Mouse (Mus musculus): ENCODE measurements around the gene Zfp697. TPM values are rescaled to one million over a fixed set of nuclear protein-coding genes. Genes with fewer than 3 reads are reported as not detected.

Zfp697 gene
- polyA plus RNA-seq, 1 experiment from 2014 or later = 10.0 TPM

GRCm38 (mm10) chr3:98353892-98354291 is 28.4 kb upstream of the Zfp697 start:
- no peak overlapping the region for H3K27ac ChIP-seq
- 32% methylated on average over 7 of the region's 7 CpGs for whole genome bisulfite sequencing
- no peak overlapping the region for H3K4me3 ChIP-seq
- no peaks in the 10 kb centered on the region for H3K9me3 ChIP-seq
- H3K27me3 ChIP-seq (ENCODE audit: insufficient read depth, poor library complexity, severe bottlenecking) = no peaks in the 10 kb centered on the region
- DNase-seq (ENCODE audit: low spot score) = no peak
- no peaks in the 10 kb centered on the region for H3K4me1 ChIP-seq
- H3K36me3 ChIP-seq = no peaks in the 10 kb centered on the region

GRCm38 (mm10) chr3:98355344-98356025 is 26.8 kb upstream of the Zfp697 start:
- no peak overlapping the region for H3K4me3 ChIP-seq
- H3K27me3 ChIP-seq (ENCODE audit: insufficient read depth, poor library complexity, severe bottlenecking) = no peaks in the 10 kb centered on the region
- 64% methylated on average over 10 of the region's 10 CpGs for WGBS
- H3K4me1 ChIP-seq = no peaks in the 10 kb centered on the region
- no peaks in the 10 kb centered on the region for H3K9me3 ChIP-seq
- no peak for DNase-seq (ENCODE audit: low spot score)
- no peaks in the 10 kb centered on the region for H3K36me3 ChIP-seq
- no peak overlapping the region for H3K27ac ChIP-seq

- no peak overlapping the region for H3K4me3 ChIP-seq
- no peaks in the 10 kb centered on the region for H3K36me3 ChIP-seq
- no peaks in the 10 kb centered on the region for H3K4me1 ChIP-seq
- H3K27me3 ChIP-seq (ENCODE audit: insufficient read depth, poor library complexity, severe bottlenecking) = no peaks in the 10 kb centered on the region
- WGBS = 66% methylated on average over 6 of the region's 6 CpGs
- H3K9me3 ChIP-seq = no peaks in the 10 kb centered on the region
- no peak overlapping the region for H3K27ac ChIP-seq
- no peak for DNase-seq (ENCODE audit: low spot score)
Measured at GRCm38 (mm10) chr3:98356026-98356365, 26.3 kb upstream of the Zfp697 start.

- no peak for DNase-seq (ENCODE audit: low spot score)
- Histone ChIP-seq H3K27ac (no peak overlapping the region), H3K36me3 (no peaks in the 10 kb centered on the region), H3K27me3 (ENCODE audit: insufficient read depth, poor library complexity, severe bottlenecking) (no peaks in the 10 kb centered on the region), H3K4me1 (no peaks in the 10 kb centered on the region), H3K4me3 (no peak overlapping the region), H3K9me3 (no peaks in the 10 kb centered on the region)
- 56% methylated on average over 3 of the region's 3 CpGs for WGBS
Measured at GRCm38 (mm10) chr3:98356632-98357370, 25.5 kb upstream of the Zfp697 start.

GRCm38 (mm10) chr3:98362753-98363152 is 19.5 kb upstream of the Zfp697 start:
- no peaks in the 10 kb centered on the region for H3K9me3 ChIP-seq
- DNase-seq (ENCODE audit: low spot score) = no peak
- WGBS = 14% methylated on average over 2 of the region's 2 CpGs
- no peaks in the 10 kb centered on the region for H3K4me1 ChIP-seq
- no peaks in the 10 kb centered on the region for H3K36me3 ChIP-seq
- no peak overlapping the region for H3K27ac ChIP-seq
- H3K27me3 ChIP-seq (ENCODE audit: insufficient read depth, poor library complexity, severe bottlenecking) = no peaks in the 10 kb centered on the region
- no peak overlapping the region for H3K4me3 ChIP-seq

GRCm38 (mm10) chr3:98366086-98366485 is 16.2 kb upstream of the Zfp697 start:
- H3K27me3 ChIP-seq (ENCODE audit: insufficient read depth, poor library complexity, severe bottlenecking) = no peaks in the 10 kb centered on the region
- no peak for DNase-seq (ENCODE audit: low spot score)
- WGBS = 71% methylated on average over 3 of the region's 3 CpGs
- H3K4me3 ChIP-seq = no peak overlapping the region
- no peaks in the 10 kb centered on the region for H3K9me3 ChIP-seq
- H3K4me1 ChIP-seq = no peaks in the 10 kb centered on the region
- H3K36me3 ChIP-seq = no peaks in the 10 kb centered on the region
- no peak overlapping the region for H3K27ac ChIP-seq

- no peak for DNase-seq (ENCODE audit: low spot score)
- Histone ChIP-seq H3K36me3 (no peaks in the 10 kb centered on the region), H3K4me1 (no peaks in the 10 kb centered on the region), H3K27me3 (ENCODE audit: insufficient read depth, poor library complexity, severe bottlenecking) (no peaks in the 10 kb centered on the region), H3K4me3 (no peak overlapping the region), H3K9me3 (no peaks in the 10 kb centered on the region), H3K27ac (no peak overlapping the region)
- WGBS = 76% methylated on average over 4 of the region's 4 CpGs
Measured at GRCm38 (mm10) chr3:98366823-98367222, 15.4 kb upstream of the Zfp697 start.

- H3K36me3 ChIP-seq = no peaks in the 10 kb centered on the region
- H3K27ac ChIP-seq = no peak overlapping the region
- no peaks in the 10 kb centered on the region for H3K27me3 ChIP-seq (ENCODE audit: insufficient read depth, poor library complexity, severe bottlenecking)
- H3K9me3 ChIP-seq = no peaks in the 10 kb centered on the region
- DNase-seq (ENCODE audit: low spot score) = peak; percentile 61
- H3K4me3 ChIP-seq = no peak overlapping the region
- WGBS = 70% methylated on average over 4 of the region's 4 CpGs
- no peaks in the 10 kb centered on the region for H3K4me1 ChIP-seq
Measured at GRCm38 (mm10) chr3:98368283-98368682, 14.0 kb upstream of the Zfp697 start.

- no peak overlapping the region for H3K27ac ChIP-seq
- DNase-seq (ENCODE audit: low spot score) = no peak
- no peaks in the 10 kb centered on the region for H3K27me3 ChIP-seq (ENCODE audit: insufficient read depth, poor library complexity, severe bottlenecking)
- H3K36me3 ChIP-seq = no peaks in the 10 kb centered on the region
- no peaks in the 10 kb centered on the region for H3K4me1 ChIP-seq
- no peaks in the 10 kb centered on the region for H3K9me3 ChIP-seq
- no peak overlapping the region for H3K4me3 ChIP-seq
- 98% methylated on average over 2 of the region's 2 CpGs for WGBS
Measured at GRCm38 (mm10) chr3:98368776-98369175, 13.5 kb upstream of the Zfp697 start.

GRCm38 (mm10) chr3:98374062-98374719 is 8.1 kb upstream of the Zfp697 start:
- H3K4me1 ChIP-seq = peaks cover 19% of the 10 kb centered on the region; the same call in 1 of the 2 replicates
- H3K36me3 ChIP-seq = no peaks in the 10 kb centered on the region
- H3K27ac ChIP-seq = peak overlapping the region; percentile 37
- WGBS = 33% methylated on average over 3 of the region's 3 CpGs
- no peaks in the 10 kb centered on the region for H3K27me3 ChIP-seq (ENCODE audit: insufficient read depth, poor library complexity, severe bottlenecking)
- no peak overlapping the region for H3K4me3 ChIP-seq
- H3K9me3 ChIP-seq = no peaks in the 10 kb centered on the region
- DNase-seq (ENCODE audit: low spot score) = peak; percentile 67

GRCm38 (mm10) chr3:98374980-98375379 is 7.3 kb upstream of the Zfp697 start:
- Histone ChIP-seq H3K27me3 (ENCODE audit: insufficient read depth, poor library complexity, severe bottlenecking) (no peaks in the 10 kb centered on the region), H3K9me3 (no peaks in the 10 kb centered on the region), H3K4me3 (no peak overlapping the region), H3K4me1 (peaks cover 20% of the 10 kb centered on the region; the same call in 1 of the 2 replicates), H3K36me3 (no peaks in the 10 kb centered on the region), H3K27ac (0 out of 2 replicates have a peak overlapping the region, but pooled peaks have one; percentile 3)
- DNase-seq (ENCODE audit: low spot score) = peak; percentile 63
- 79% methylated on average over 5 of the region's 5 CpGs for WGBS

- 84% methylated on average over 4 of the region's 4 CpGs for WGBS
- Histone ChIP-seq H3K27ac (no peak overlapping the region), H3K36me3 (no peaks in the 10 kb centered on the region), H3K9me3 (no peaks in the 10 kb centered on the region), H3K27me3 (ENCODE audit: insufficient read depth, poor library complexity, severe bottlenecking) (no peaks in the 10 kb centered on the region), H3K4me1 (peaks cover 26% of the 10 kb centered on the region), H3K4me3 (no peak overlapping the region)
- no peak for DNase-seq (ENCODE audit: low spot score)
Measured at GRCm38 (mm10) chr3:98378267-98378666, 4.0 kb upstream of the Zfp697 start.

GRCm38 (mm10) chr3:98379236-98379635 is 3.0 kb upstream of the Zfp697 start:
- 28% methylated on average over 7 of the region's 7 CpGs for WGBS
- no peak for DNase-seq (ENCODE audit: low spot score)
- Histone ChIP-seq H3K9me3 (no peaks in the 10 kb centered on the region), H3K36me3 (no peaks in the 10 kb centered on the region), H3K27ac (no peak overlapping the region), H3K4me3 (no peak overlapping the region), H3K4me1 (peaks cover 31% of the 10 kb centered on the region), H3K27me3 (ENCODE audit: insufficient read depth, poor library complexity, severe bottlenecking) (no peaks in the 10 kb centered on the region)
